Comparison of ENCODE assay signal across 23 mouse cellular contexts in the genomic region with DNA sequence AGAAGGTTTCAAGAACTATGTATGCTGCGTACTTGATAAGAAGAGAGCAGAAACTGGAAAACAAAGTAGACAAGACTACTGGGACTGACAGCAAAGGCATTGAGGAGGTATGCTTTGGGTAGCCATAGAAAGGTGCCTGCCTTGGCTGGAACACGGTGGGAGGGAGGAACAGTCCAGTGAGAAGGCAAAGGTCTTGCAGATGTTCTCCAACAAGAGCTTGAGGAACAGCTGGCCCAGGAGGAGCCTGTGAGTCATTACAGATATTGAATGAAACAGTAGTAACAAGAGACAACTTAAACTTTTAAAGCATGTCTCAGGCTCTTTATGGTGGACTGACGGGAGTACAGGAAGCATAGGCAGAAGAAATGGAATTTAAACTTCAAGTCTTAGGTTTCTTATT.
DNase-seq lines count a peak whose midpoint lies in the region; ATAC-seq and TF ChIP-seq lines count a peak whose summit lies in the region.
"Had no signal": no experiment of that assay in that cellular context is flagged by ENCODE, and none has a peak within 500 bp of the region (broad histone marks: within the 10 kb centered on the region; RNA-seq: fewer than 3 reads in every experiment).

No protein-coding gene starts in this region.

- no peak overlapping the region for H3K4me3 ChIP-seq in gastrocnemius, adult 2 months
- no peak overlapping the region for H3K4me3 ChIP-seq in hindbrain, embryonic 12.5 days
- H3K4me3 ChIP-seq in hindbrain, embryonic 10.5 days: no peak overlapping the region
- H3K4me3 ChIP-seq in hindbrain, embryonic 15.5 days: no peak overlapping the region
- no peak overlapping the region for H3K4me3 ChIP-seq in hindbrain, embryonic 14.5 days (replicated peaks; ENCODE audit: low read length)
- H3K4me3 ChIP-seq: embryonic facial prominence, embryonic 10.5 days; embryonic facial prominence, embryonic 12.5 days; forebrain, embryonic 13.5 days; forebrain, embryonic 15.5 days had no signal

- H3K36me3 ChIP-seq in hindbrain, embryonic 12.5 days: no peaks in the 10 kb centered on the region
- H3K36me3 ChIP-seq in hindbrain, embryonic 10.5 days: no peaks in the 10 kb centered on the region
- no peaks in the 10 kb centered on the region for H3K36me3 ChIP-seq in hindbrain, embryonic 15.5 days
- H3K36me3 ChIP-seq in hindbrain, embryonic 14.5 days (replicated peaks; ENCODE audit: control insufficient read depth, insufficient read depth): no peaks in the 10 kb centered on the region
- H3K36me3 ChIP-seq: embryonic facial prominence, embryonic 10.5 days; embryonic facial prominence, embryonic 12.5 days; forebrain, embryonic 15.5 days; G1E had no signal

- 89% methylated on average over 3 of the region's 3 CpGs for WGBS in hindbrain, embryonic 12.5 days
- 90% methylated on average over 3 of the region's 3 CpGs for WGBS in hindbrain, embryonic 10.5 days
- 94% methylated on average over 3 of the region's 3 CpGs for WGBS in hindbrain, embryonic 15.5 days
- 91% methylated on average over 3 of the region's 3 CpGs for WGBS in hindbrain, embryonic 14.5 days

- H3K4me1 ChIP-seq in hindbrain, embryonic 12.5 days: no peaks in the 10 kb centered on the region
- no peaks in the 10 kb centered on the region for H3K4me1 ChIP-seq in hindbrain, embryonic 10.5 days (replicated peaks)
- peaks cover 15% of the 10 kb centered on the region for H3K4me1 ChIP-seq in hindbrain, embryonic 15.5 days (replicated peaks)
- 0 out of 2 replicates have a peak, but pooled peaks cover 11% of the 10 kb centered on the region for H3K4me1 ChIP-seq in hindbrain, embryonic 14.5 days (replicated peaks; ENCODE audit: control insufficient read depth, insufficient read depth, low read length)
- H3K4me1 ChIP-seq: embryonic facial prominence, embryonic 10.5 days; embryonic facial prominence, embryonic 12.5 days; forebrain, embryonic 13.5 days; forebrain, embryonic 15.5 days had no signal

- H3K9ac ChIP-seq in hindbrain, embryonic 12.5 days: no peak overlapping the region
- no peak overlapping the region for H3K9ac ChIP-seq in hindbrain, embryonic 15.5 days
- no peak overlapping the region for H3K9ac ChIP-seq in hindbrain, embryonic 14.5 days
- H3K9ac ChIP-seq: embryonic facial prominence, embryonic 12.5 days; forebrain, embryonic 13.5 days; forebrain, embryonic 15.5 days had no signal

- no peak overlapping the region for H3K4me2 ChIP-seq in hindbrain, embryonic 12.5 days (replicated peaks)
- H3K4me2 ChIP-seq in hindbrain, embryonic 15.5 days: no peak overlapping the region
- H3K4me2 ChIP-seq in hindbrain, embryonic 14.5 days (replicated peaks): no peak overlapping the region
- H3K4me2 ChIP-seq: embryonic facial prominence, embryonic 12.5 days; forebrain, embryonic 13.5 days; forebrain, embryonic 15.5 days had no signal

- ATAC-seq in hindbrain, embryonic 12.5 days (ENCODE audit: low FRiP score): no peak
- ATAC-seq in hindbrain, embryonic 15.5 days (ENCODE audit: low FRiP score, low read depth): no peak
- ATAC-seq in hindbrain, embryonic 14.5 days (ENCODE audit: low FRiP score): no peak
- ATAC-seq: activated CD4-positive, CD25-positive, alpha-beta regulatory T cell, adult 4 months; CD4-positive, CD25-positive, alpha-beta regulatory T cell, adult 4 months; forebrain, embryonic 13.5 days; forebrain, embryonic 15.5 days; Patski had no signal

- no peak overlapping the region for H3K27ac ChIP-seq in gastrocnemius, adult 2 months
- H3K27ac ChIP-seq in hindbrain, embryonic 12.5 days: peak overlapping the region; percentile 79
- no peak overlapping the region for H3K27ac ChIP-seq in hindbrain, embryonic 10.5 days
- H3K27ac ChIP-seq in hindbrain, embryonic 15.5 days (replicated peaks): 0 out of 2 replicates have a peak overlapping the region, but pooled peaks have one; percentile 35
- no peak overlapping the region; the same call in 1 of the 2 replicates for H3K27ac ChIP-seq in hindbrain, embryonic 14.5 days
- H3K27ac ChIP-seq: embryonic facial prominence, embryonic 10.5 days; embryonic facial prominence, embryonic 12.5 days; forebrain, embryonic 13.5 days; forebrain, embryonic 15.5 days had no signal

- no peak for TF ChIP-seq CTCF in gastrocnemius, adult 2 months (IDR thresholded peaks at IDR 0.05)

- H3K9me3 ChIP-seq in hindbrain, embryonic 12.5 days (replicated peaks): no peaks in the 10 kb centered on the region
- H3K9me3 ChIP-seq in hindbrain, embryonic 10.5 days: no peaks in the 10 kb centered on the region
- no peaks in the 10 kb centered on the region for H3K9me3 ChIP-seq in hindbrain, embryonic 15.5 days
- no peaks in the 10 kb centered on the region for H3K9me3 ChIP-seq in hindbrain, embryonic 14.5 days (ENCODE audit: control insufficient read depth, low read length)
- H3K9me3 ChIP-seq: embryonic facial prominence, embryonic 10.5 days; embryonic facial prominence, embryonic 12.5 days; forebrain, embryonic 13.5 days; forebrain, embryonic 15.5 days had no signal

- intact Hi-C loops in gastrocnemius, adult 2 months (cut with DNase I): no loop called here

- DNase-seq in gastrocnemius, adult 2 months: peak; percentile 16
- no peak for DNase-seq in gastrocnemius, adult 8-10 months (ENCODE audit: low spot score in 2 of 2)
- DNase-seq in hindbrain, embryonic 10.5 days (ENCODE audit: low spot score): no peak
- no peak for DNase-seq in hindbrain, embryonic 14.5 days (ENCODE audit: low spot score)
- DNase-seq: adrenal gland, adult 8-10 months; adrenal gland, postnatal 14 days; adrenal gland, postnatal 36 days; B cell, adult 2 months; cerebellum, adult 11-12 months; cerebellum, adult 2 months; cerebellum, adult 9-10 months; cerebellum, postnatal 25 days had no signal

- no peaks in the 10 kb centered on the region for H3K27me3 ChIP-seq in hindbrain, embryonic 12.5 days
- no peaks in the 10 kb centered on the region for H3K27me3 ChIP-seq in hindbrain, embryonic 10.5 days (ENCODE audit: insufficient read depth, poor library complexity, severe bottlenecking)
- no peaks in the 10 kb centered on the region for H3K27me3 ChIP-seq in hindbrain, embryonic 15.5 days
- no peaks in the 10 kb centered on the region for H3K27me3 ChIP-seq in hindbrain, embryonic 14.5 days (ENCODE audit: control insufficient read depth, insufficient read depth, low read length)
- H3K27me3 ChIP-seq: CH12.LX; embryonic facial prominence, embryonic 12.5 days; forebrain, embryonic 13.5 days; forebrain, embryonic 15.5 days had no signal

Comparison
In these comparisons a context has a peak if more than half of its experiments do, and no peak if none do; other contexts are left out.
1. H3K27ac ChIP-seq: peak in hindbrain, embryonic 12.5 days (single experiment) and hindbrain, embryonic 15.5 days (single experiment); none in gastrocnemius, adult 2 months (single experiment), hindbrain, embryonic 10.5 days (single experiment) and hindbrain, embryonic 14.5 days (single experiment).